Mouse (Mus musculus) bone marrow macrophage, adult 2 months (primary cell): Measurements from ENCODE around the gene Gtf2f2.

ENCODE experiments used
- CTCF ChIP-seq: IDR thresholded peaks from 2 replicates; pipeline ENCODE4 v1.5.1; 2012; ENCODE audit warnings: low read depth, mild to moderate bottlenecking, low read length, moderate library complexity
- POLR2A ChIP-seq: IDR thresholded peaks from 2 replicates; pipeline ENCODE4 v1.6.1; 2012; ENCODE audit warnings: mild to moderate bottlenecking, low read depth, low read length, borderline replicate concordance

GRCm38 (mm10) chr14:76008174-76008573 lies 2.5 kb downstream of the Gtf2f2 start:
- TF ChIP-seq POLR2A (no peak), CTCF (no peak)
